Mouse (Mus musculus): ENCODE measurements around the gene Wfdc21. TPM values are rescaled to one million over a fixed set of nuclear protein-coding genes. Genes with fewer than 3 reads are reported as not detected.
A peak's percentile ranks its signal among the peaks of the same experiment; 100 is the strongest.

The Wfdc21 gene
- polyA plus RNA-seq, 1 experiment, result not detected

- no peak overlapping the region for H3K9ac ChIP-seq (ENCODE audit: low read depth, poor library complexity, severe bottlenecking)
- no peaks in the 10 kb centered on the region for H3K27me3 ChIP-seq (ENCODE audit: control insufficient read depth, insufficient read depth, low read length, poor library complexity, severe bottlenecking)
- no peaks in the 10 kb centered on the region for H3K36me3 ChIP-seq (ENCODE audit: control insufficient read depth, insufficient read depth, low read length, poor library complexity, severe bottlenecking)
- H3K4me1 ChIP-seq (ENCODE audit: control insufficient read depth, insufficient read depth, low read length), result no peaks in the 10 kb centered on the region
- H3K4me3 ChIP-seq (ENCODE audit: low read depth, low read length), result no peak overlapping the region
- TF ChIP-seq EP300 (IDR thresholded peaks at IDR 0.05; ENCODE audit: insufficient read depth, low read depth, low read length) (no peak), POLR2A (IDR thresholded peaks at IDR 0.05; ENCODE audit: insufficient read depth, low read length) (no peak), CTCF (IDR thresholded peaks at IDR 0.05; ENCODE audit: low read depth, low read length) (no peak)
- no peaks in the 10 kb centered on the region for H3K9me3 ChIP-seq (replicated peaks; ENCODE audit: control insufficient read depth, insufficient read depth, low read length, poor library complexity, severe bottlenecking)
- no peak overlapping the region for H3K27ac ChIP-seq (ENCODE audit: insufficient read depth, low read length)
These were observed 10.9 kb upstream of the Wfdc21 start for GRCm38 (mm10) chr11:83735881-83736280.

DNA sequence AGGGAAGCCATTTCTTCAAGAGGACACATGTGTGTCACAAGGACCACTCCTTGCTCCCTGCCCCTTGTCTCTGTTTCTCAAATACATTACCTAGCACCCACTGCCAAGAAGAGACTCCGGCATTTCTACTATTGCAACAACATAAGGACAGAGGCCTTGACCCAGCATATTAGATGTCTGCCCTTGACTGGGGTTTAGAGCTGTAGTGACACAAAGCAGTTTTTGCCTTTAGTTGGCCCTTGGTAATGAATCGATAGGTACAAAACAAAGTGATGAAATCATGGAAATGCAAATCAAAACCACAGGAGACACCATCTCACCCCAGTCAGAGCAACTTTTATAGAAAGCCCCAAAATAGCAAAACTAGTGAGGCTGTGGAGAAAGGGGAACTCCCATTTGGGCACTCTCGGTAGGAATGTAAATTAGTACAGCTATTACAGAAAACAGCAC, 9.6 kb upstream of the Wfdc21 start:
- no peak for TF ChIP-seq POLR2A (IDR thresholded peaks at IDR 0.05; ENCODE audit: insufficient read depth, low read length)
- no peak for TF ChIP-seq CTCF (IDR thresholded peaks at IDR 0.05; ENCODE audit: low read depth, low read length)
- no peak for TF ChIP-seq EP300 (IDR thresholded peaks at IDR 0.05; ENCODE audit: insufficient read depth, low read depth, low read length)
- no peak overlapping the region for H3K9ac ChIP-seq (ENCODE audit: low read depth, poor library complexity, severe bottlenecking)
- H3K36me3 ChIP-seq (ENCODE audit: control insufficient read depth, insufficient read depth, low read length, poor library complexity, severe bottlenecking), result no peaks in the 10 kb centered on the region

GRCm38 (mm10) chr11:83739241-83739640, 7.5 kb upstream of the Wfdc21 start:
- Histone ChIP-seq H3K36me3 (ENCODE audit: control insufficient read depth, insufficient read depth, low read length, poor library complexity, severe bottlenecking) (no peaks in the 10 kb centered on the region), H3K9ac (ENCODE audit: low read depth, poor library complexity, severe bottlenecking) (no peak overlapping the region), H3K4me3 (ENCODE audit: low read depth, low read length) (no peak overlapping the region)

More for the DNA sequence above, 9.6 kb upstream of the Wfdc21 start:
- Histone ChIP-seq H3K27ac (ENCODE audit: insufficient read depth, low read length) (no peak overlapping the region), H3K4me1 (ENCODE audit: control insufficient read depth, insufficient read depth, low read length) (no peaks in the 10 kb centered on the region), H3K4me3 (ENCODE audit: low read depth, low read length) (no peak overlapping the region), H3K9me3 (replicated peaks; ENCODE audit: control insufficient read depth, insufficient read depth, low read length, poor library complexity, severe bottlenecking) (no peaks in the 10 kb centered on the region), H3K27me3 (ENCODE audit: control insufficient read depth, insufficient read depth, low read length, poor library complexity, severe bottlenecking) (no peaks in the 10 kb centered on the region)

DNA sequence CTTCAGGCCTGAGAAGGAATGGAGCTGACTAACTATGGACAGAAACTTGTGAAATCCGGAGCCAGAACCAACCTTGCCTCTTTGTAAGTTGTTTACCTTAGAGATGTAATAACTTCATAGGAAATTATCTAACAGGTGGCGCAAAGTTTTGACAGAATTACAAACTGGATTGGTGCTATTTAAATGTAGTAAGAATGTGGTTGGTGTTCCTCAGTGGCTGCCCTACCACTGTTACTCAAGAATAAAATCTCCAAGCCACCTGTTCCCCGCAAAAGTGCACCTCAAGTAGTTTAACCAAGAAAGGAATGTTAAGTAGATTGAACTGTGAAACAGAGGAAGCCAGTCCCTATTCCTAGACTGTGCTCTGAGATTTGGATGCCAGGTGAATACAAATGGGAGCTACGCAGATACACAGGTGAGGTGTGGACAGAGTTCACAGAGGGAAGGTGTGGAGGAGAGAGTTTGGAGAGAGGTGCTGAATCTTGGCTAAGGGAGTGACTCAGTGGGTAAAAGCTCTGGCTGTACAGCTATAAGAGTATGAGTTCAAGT, 6.2 kb upstream of the Wfdc21 start:
- no peak for TF ChIP-seq CTCF (IDR thresholded peaks at IDR 0.05; ENCODE audit: low read depth, low read length)
- no peak for TF ChIP-seq POLR2A (IDR thresholded peaks at IDR 0.05; ENCODE audit: insufficient read depth, low read length)
- TF ChIP-seq EP300 (IDR thresholded peaks at IDR 0.05; ENCODE audit: insufficient read depth, low read depth, low read length), result no peak
- Histone ChIP-seq H3K4me3 (ENCODE audit: low read depth, low read length) (no peak overlapping the region), H3K9ac (ENCODE audit: low read depth, poor library complexity, severe bottlenecking) (no peak overlapping the region), H3K4me1 (ENCODE audit: control insufficient read depth, insufficient read depth, low read length) (no peaks in the 10 kb centered on the region), H3K36me3 (ENCODE audit: control insufficient read depth, insufficient read depth, low read length, poor library complexity, severe bottlenecking) (no peaks in the 10 kb centered on the region), H3K27ac (ENCODE audit: insufficient read depth, low read length) (no peak overlapping the region), H3K27me3 (ENCODE audit: control insufficient read depth, insufficient read depth, low read length, poor library complexity, severe bottlenecking) (no peaks in the 10 kb centered on the region), H3K9me3 (replicated peaks; ENCODE audit: control insufficient read depth, insufficient read depth, low read length, poor library complexity, severe bottlenecking) (no peaks in the 10 kb centered on the region)

More at GRCm38 (mm10) chr11:83739241-83739640, 7.5 kb upstream of the Wfdc21 start:
- Histone ChIP-seq H3K4me1 (ENCODE audit: control insufficient read depth, insufficient read depth, low read length) (no peaks in the 10 kb centered on the region), H3K9me3 (replicated peaks; ENCODE audit: control insufficient read depth, insufficient read depth, low read length, poor library complexity, severe bottlenecking) (no peaks in the 10 kb centered on the region), H3K27me3 (ENCODE audit: control insufficient read depth, insufficient read depth, low read length, poor library complexity, severe bottlenecking) (no peaks in the 10 kb centered on the region), H3K27ac (ENCODE audit: insufficient read depth, low read length) (no peak overlapping the region)
- peak; percentile 54 for TF ChIP-seq CTCF (IDR thresholded peaks at IDR 0.05; ENCODE audit: low read depth, low read length)
- TF ChIP-seq EP300 (IDR thresholded peaks at IDR 0.05; ENCODE audit: insufficient read depth, low read depth, low read length), result no peak
- TF ChIP-seq POLR2A (IDR thresholded peaks at IDR 0.05; ENCODE audit: insufficient read depth, low read length), result no peak

- Histone ChIP-seq H3K36me3 (ENCODE audit: control insufficient read depth, insufficient read depth, low read length, poor library complexity, severe bottlenecking) (no peaks in the 10 kb centered on the region), H3K4me1 (ENCODE audit: control insufficient read depth, insufficient read depth, low read length) (no peaks in the 10 kb centered on the region), H3K9me3 (replicated peaks; ENCODE audit: control insufficient read depth, insufficient read depth, low read length, poor library complexity, severe bottlenecking) (no peaks in the 10 kb centered on the region), H3K27ac (ENCODE audit: insufficient read depth, low read length) (no peak overlapping the region), H3K4me3 (ENCODE audit: low read depth, low read length) (no peak overlapping the region), H3K9ac (ENCODE audit: low read depth, poor library complexity, severe bottlenecking) (no peak overlapping the region), H3K27me3 (ENCODE audit: control insufficient read depth, insufficient read depth, low read length, poor library complexity, severe bottlenecking) (no peaks in the 10 kb centered on the region)
- TF ChIP-seq POLR2A (IDR thresholded peaks at IDR 0.05; ENCODE audit: insufficient read depth, low read length), result no peak
- TF ChIP-seq CTCF (IDR thresholded peaks at IDR 0.05; ENCODE audit: low read depth, low read length), result no peak
These were observed 4.9 kb upstream of the Wfdc21 start for GRCm38 (mm10) chr11:83741841-83742240.

GRCm38 (mm10) chr11:83742731-83743355, 3.9 kb upstream of the Wfdc21 start:
- H3K27ac ChIP-seq (ENCODE audit: insufficient read depth, low read length), result no peak overlapping the region
- no peaks in the 10 kb centered on the region for H3K36me3 ChIP-seq (ENCODE audit: control insufficient read depth, insufficient read depth, low read length, poor library complexity, severe bottlenecking)
- no peaks in the 10 kb centered on the region for H3K9me3 ChIP-seq (replicated peaks; ENCODE audit: control insufficient read depth, insufficient read depth, low read length, poor library complexity, severe bottlenecking)
- no peak overlapping the region for H3K4me3 ChIP-seq (ENCODE audit: low read depth, low read length)
- H3K9ac ChIP-seq (ENCODE audit: low read depth, poor library complexity, severe bottlenecking), result no peak overlapping the region
- TF ChIP-seq CTCF (IDR thresholded peaks at IDR 0.05; ENCODE audit: low read depth, low read length), result no peak
- no peak for TF ChIP-seq POLR2A (IDR thresholded peaks at IDR 0.05; ENCODE audit: insufficient read depth, low read length)
- TF ChIP-seq EP300 (IDR thresholded peaks at IDR 0.05; ENCODE audit: insufficient read depth, low read depth, low read length), result no peak
- no peaks in the 10 kb centered on the region for H3K4me1 ChIP-seq (ENCODE audit: control insufficient read depth, insufficient read depth, low read length)
- no peaks in the 10 kb centered on the region for H3K27me3 ChIP-seq (ENCODE audit: control insufficient read depth, insufficient read depth, low read length, poor library complexity, severe bottlenecking)

Data from ES-Bruce4 (cell line).